Mouse (Mus musculus): ENCODE measurements around the gene B3gat3. TPM values are rescaled to one million over a fixed set of nuclear protein-coding genes. Genes with fewer than 3 reads are reported as not detected.

B3gat3 gene
- polyA plus RNA-seq, 1 experiment from 2014 or later = 32.8 TPM

Small RNA genes lying within 50 kb of the gene (microRNA-seq; reads per million reads assigned to microRNA genes)
- not detected for gene Mir5136 (ENCODE audit: borderline number of aligned reads)

Other genes starting within 250 kb of the B3gat3 start
- 120 and 125 TPM in 2 replicates for gene Slc3a2, start 197.0 kb upstream of the B3gat3 start, polyA plus RNA-seq (2014; fragmentation: Nextera tagmentation; extraction: Ambion mirVana)
- 91.0 and 92.3 TPM in 2 replicates for gene Wdr74, start 184.5 kb upstream of the B3gat3 start, polyA plus RNA-seq (2014; fragmentation: Nextera tagmentation; extraction: Ambion mirVana)
- 1.1 and 1.8 TPM in 2 replicates for gene 1700092M07Rik, start 179.7 kb upstream of the B3gat3 start, polyA plus RNA-seq (2014; fragmentation: Nextera tagmentation; extraction: Ambion mirVana)
- 107 and 110 TPM in 2 replicates for gene Stx5a, start 179.0 kb upstream of the B3gat3 start, polyA plus RNA-seq (2014; fragmentation: Nextera tagmentation; extraction: Ambion mirVana)
- gene Nxf1, start 163.3 kb upstream of the B3gat3 start, polyA plus RNA-seq (2014; fragmentation: Nextera tagmentation; extraction: Ambion mirVana) = 230 and 238 TPM in 2 replicates
- 191 and 197 TPM in 2 replicates for gene Tmem223, start 149.4 kb upstream of the B3gat3 start, polyA plus RNA-seq (2014; fragmentation: Nextera tagmentation; extraction: Ambion mirVana)
- 44.8 and 51.2 TPM in 2 replicates for gene Tmem179b, start 145.9 kb upstream of the B3gat3 start, polyA plus RNA-seq (2014; fragmentation: Nextera tagmentation; extraction: Ambion mirVana)
- gene Taf6l, start 134.0 kb upstream of the B3gat3 start, polyA plus RNA-seq (2014; fragmentation: Nextera tagmentation; extraction: Ambion mirVana) = 19.0 and 19.9 TPM in 2 replicates
- gene Polr2g, start 121.8 kb upstream of the B3gat3 start, polyA plus RNA-seq (2014; fragmentation: Nextera tagmentation; extraction: Ambion mirVana) = 199 and 202 TPM in 2 replicates
- 6.0 and 8.0 TPM in 2 replicates for gene Zbtb3, start 117.8 kb upstream of the B3gat3 start, polyA plus RNA-seq (2014; fragmentation: Nextera tagmentation; extraction: Ambion mirVana)
- 63.0 and 68.7 TPM in 2 replicates for gene Ttc9c, start 101.0 kb upstream of the B3gat3 start, polyA plus RNA-seq (2014; fragmentation: Nextera tagmentation; extraction: Ambion mirVana)
- gene Hnrnpul2, start 100.4 kb upstream of the B3gat3 start, polyA plus RNA-seq (2014; fragmentation: Nextera tagmentation; extraction: Ambion mirVana) = 6.7 and 6.8 TPM in 2 replicates
- gene AC129217.1, start 90.6 kb upstream of the B3gat3 start, polyA plus RNA-seq (2014; fragmentation: Nextera tagmentation; extraction: Ambion mirVana) = not detected in 2 replicates
- 29.9 and 39.1 TPM in 2 replicates for gene Bscl2, start 82.9 kb upstream of the B3gat3 start, polyA plus RNA-seq (2014; fragmentation: Nextera tagmentation; extraction: Ambion mirVana)
- gene Gng3, start 81.2 kb upstream of the B3gat3 start, polyA plus RNA-seq (2014; fragmentation: Nextera tagmentation; extraction: Ambion mirVana) = 39.8 and 44.8 TPM in 2 replicates
- 0.10 and 0.49 TPM in 2 replicates for gene Lrrn4cl, start 69.6 kb upstream of the B3gat3 start, polyA plus RNA-seq (2014; fragmentation: Nextera tagmentation; extraction: Ambion mirVana)
- gene Ubxn1, start 48.9 kb upstream of the B3gat3 start, polyA plus RNA-seq (2014; fragmentation: Nextera tagmentation; extraction: Ambion mirVana) = 184 and 189 TPM in 2 replicates
- 56.1 and 62.0 TPM in 2 replicates for gene Uqcc3, start 39.5 kb upstream of the B3gat3 start, polyA plus RNA-seq (2014; fragmentation: Nextera tagmentation; extraction: Ambion mirVana)
- gene Lbhd1, start 36.6 kb upstream of the B3gat3 start, polyA plus RNA-seq (2014; fragmentation: Nextera tagmentation; extraction: Ambion mirVana) = 116 and 122 TPM in 2 replicates
- not detected in 2 replicates for gene Gm49403, start 36.4 kb upstream of the B3gat3 start, polyA plus RNA-seq (2014; fragmentation: Nextera tagmentation; extraction: Ambion mirVana)
- gene 1810009A15Rik, start 31.5 kb upstream of the B3gat3 start, polyA plus RNA-seq (2014; fragmentation: Nextera tagmentation; extraction: Ambion mirVana) = 111 and 126 TPM in 2 replicates
- gene Gm49416, start 31.4 kb upstream of the B3gat3 start, polyA plus RNA-seq (2014; fragmentation: Nextera tagmentation; extraction: Ambion mirVana) = 0.34 TPM in 1 of 2 replicates, not detected in the other
- gene Ints5, start 27.4 kb upstream of the B3gat3 start, polyA plus RNA-seq (2014; fragmentation: Nextera tagmentation; extraction: Ambion mirVana) = 30.5 and 34.6 TPM in 2 replicates
- 97.4 and 114 TPM in 2 replicates for gene Ganab, start 22.3 kb upstream of the B3gat3 start, polyA plus RNA-seq (2014; fragmentation: Nextera tagmentation; extraction: Ambion mirVana)
- 0.72 and 0.81 TPM in 2 replicates for gene Rom1, start 9.0 kb downstream of the B3gat3 start, polyA plus RNA-seq (2014; fragmentation: Nextera tagmentation; extraction: Ambion mirVana)
- gene Eml3, start 9.2 kb downstream of the B3gat3 start, polyA plus RNA-seq (2014; fragmentation: Nextera tagmentation; extraction: Ambion mirVana) = 8.4 and 9.0 TPM in 2 replicates
- 57.5 and 57.6 TPM in 2 replicates for gene Mta2, start 21.5 kb downstream of the B3gat3 start, polyA plus RNA-seq (2014; fragmentation: Nextera tagmentation; extraction: Ambion mirVana)
- gene Tut1, start 33.5 kb downstream of the B3gat3 start, polyA plus RNA-seq (2014; fragmentation: Nextera tagmentation; extraction: Ambion mirVana) = 25.5 and 28.0 TPM in 2 replicates
- gene Eef1g, start 46.7 kb downstream of the B3gat3 start, polyA plus RNA-seq (2014; fragmentation: Nextera tagmentation; extraction: Ambion mirVana) = 535 and 538 TPM in 2 replicates
- 10.6 and 11.5 TPM in 2 replicates for gene Ahnak, start 68.9 kb downstream of the B3gat3 start, polyA plus RNA-seq (2014; fragmentation: Nextera tagmentation; extraction: Ambion mirVana)
- gene Scgb1a1, start 167.6 kb downstream of the B3gat3 start, polyA plus RNA-seq (2014; fragmentation: Nextera tagmentation; extraction: Ambion mirVana) = not detected in 2 replicates
- gene Asrgl1, start 215.3 kb downstream of the B3gat3 start, polyA plus RNA-seq (2014; fragmentation: Nextera tagmentation; extraction: Ambion mirVana) = 15.4 and 18.3 TPM in 2 replicates

Measured in embryonic facial prominence, embryonic 11.5 days (tissue).